Mouse (Mus musculus) embryonic fibroblast, embryonic 13.5 days (primary cell): ENCODE measurements around the gene Dclre1c.

Source experiments
- CTCF ChIP-seq: IDR thresholded peaks from 2 replicates; pipeline ENCODE4 v1.5.1; 2011; ENCODE audit warnings: mild to moderate bottlenecking, control low read depth, low read length, moderate library complexity, borderline replicate concordance; ENCODE audit not compliant: insufficient read depth
- POLR2A ChIP-seq: IDR thresholded peaks from 2 replicates; pipeline ENCODE4 v1.6.1; 2011; ENCODE audit warnings: low read depth, mild to moderate bottlenecking, control low read depth, low read length, moderate library complexity

GRCm38 (mm10) chr2:3449431-3449830 lies 25.5 kb downstream of the Dclre1c start:
- TF ChIP-seq CTCF (no peak), POLR2A (no peak)
